Comparison of ENCODE assay signal across 9 mouse cellular contexts in genomic region chr7:27408379-27409176, GRCm38 (mm10). TPM values are rescaled to one million over a fixed set of nuclear protein-coding genes. Genes with fewer than 3 reads are reported as not detected.
DNase-seq lines count a peak whose midpoint lies in the region; ATAC-seq and TF ChIP-seq lines count a peak whose summit lies in the region.
"Had no signal": no experiment of that assay in that cellular context is flagged by ENCODE, and none has a peak within 500 bp of the region (broad histone marks: within the 10 kb centered on the region; RNA-seq: fewer than 3 reads in every experiment).

No protein-coding gene starts in this region.

- H3K4me3 ChIP-seq in embryonic facial prominence, embryonic 12.5 days, result peak overlapping the region; percentile 41
- H3K4me3 ChIP-seq in heart, adult 2 months, result peak overlapping the region; percentile 31
- peak overlapping the region; percentile 48 for H3K4me3 ChIP-seq in limb, embryonic 15.5 days
- peak overlapping the region; percentile 34 for H3K4me3 ChIP-seq in midbrain, embryonic 15.5 days

- TF ChIP-seq CTCF in heart, adult 2 months (IDR thresholded peaks at IDR 0.05), result peak; percentile 87

- no peaks in the 10 kb centered on the region for H3K79me2 ChIP-seq in heart, adult 2 months (replicated peaks; ENCODE audit: control insufficient read depth, insufficient read depth, low read length)

- TF ChIP-seq POLR2A in heart, adult 2 months (IDR thresholded peaks at IDR 0.05; ENCODE audit: insufficient read depth, low read depth, low read length), result no peak

- H3K4me1 ChIP-seq in embryonic facial prominence, embryonic 12.5 days, result peaks cover 8% of the 10 kb centered on the region; the same call in 1 of the 2 replicates
- no peaks in the 10 kb centered on the region for H3K4me1 ChIP-seq in heart, adult 2 months (ENCODE audit: control insufficient read depth, insufficient read depth, low read length)
- peaks cover 23% of the 10 kb centered on the region for H3K4me1 ChIP-seq in limb, embryonic 15.5 days
- peaks cover 14% of the 10 kb centered on the region for H3K4me1 ChIP-seq in midbrain, embryonic 15.5 days

- peaks cover 65% of the 10 kb centered on the region for H3K27me3 ChIP-seq in embryonic facial prominence, embryonic 12.5 days
- peaks cover 6% of the 10 kb centered on the region; the same call in 1 of the 2 replicates for H3K27me3 ChIP-seq in heart, adult 2 months (ENCODE audit: control insufficient read depth, insufficient read depth, low read length)
- peaks cover 70% of the 10 kb centered on the region for H3K27me3 ChIP-seq in limb, embryonic 15.5 days
- peaks cover 65% of the 10 kb centered on the region for H3K27me3 ChIP-seq in midbrain, embryonic 15.5 days (replicated peaks)

- peak; percentile 56 to 61 for DNase-seq in left cerebral cortex, adult 18-20 months (ENCODE audit: low spot score in 2 of 2)
- DNase-seq in left cerebral cortex, adult 11 months (ENCODE audit: low spot score), result no peak
- peak; percentile 72 to 80 for DNase-seq in heart, adult 2 months
- peak; percentile 61 for DNase-seq in kidney, adult 11 months
- DNase-seq in spleen, postnatal 14 days (ENCODE audit: low spot score in 2 of 2), result peak; percentile 44 to 57

- WGBS in embryonic facial prominence, embryonic 12.5 days, result under 1% methylated on average over 86 of the region's 96 CpGs
- WGBS in heart, adult 2 months, result under 1% methylated on average over 96 of the region's 96 CpGs
- under 1% methylated on average over 89 of the region's 96 CpGs for WGBS in limb, embryonic 15.5 days
- 3% methylated on average over 94 of the region's 96 CpGs for WGBS in midbrain, embryonic 15.5 days

- intact Hi-C loops in heart, adult 2 months (cut with DNase I), result loop anchor here (5.0 kb wide), 2 partner anchors 39 to 119 kb away; partner anchors contain the start of genes Blvrb and Sptbn4

- peak overlapping the region; percentile 7; the same call in 1 of the 2 replicates for H3K9ac ChIP-seq in embryonic facial prominence, embryonic 12.5 days
- no peak overlapping the region for H3K9ac ChIP-seq in heart, adult 2 months (ENCODE audit: low read depth, low read length)
- no peak overlapping the region for H3K9ac ChIP-seq in limb, embryonic 15.5 days
- 0 out of 2 replicates have a peak overlapping the region, but pooled peaks have one; percentile 10 for H3K9ac ChIP-seq in midbrain, embryonic 15.5 days

- no peak overlapping the region for H3K27ac ChIP-seq in embryonic facial prominence, embryonic 12.5 days
- no peak overlapping the region for H3K27ac ChIP-seq in heart, adult 2 months
- H3K27ac ChIP-seq in limb, embryonic 15.5 days, result no peak overlapping the region
- H3K27ac ChIP-seq in midbrain, embryonic 15.5 days, result no peak overlapping the region

- ATAC-seq in embryonic facial prominence, embryonic 12.5 days (ENCODE audit: insufficient number of reproducible peaks, insufficient read depth, low FRiP score, low TSS enrichment), result peak; percentile 75
- 0 out of 2 replicates have a peak, but pooled peaks have one; percentile 46 for ATAC-seq in limb, embryonic 15.5 days (ENCODE audit: insufficient number of reproducible peaks, low FRiP score, low TSS enrichment, low read depth)
- ATAC-seq in midbrain, embryonic 15.5 days (replicated peaks), result peak; percentile 57

- H3K9me3 ChIP-seq in embryonic facial prominence, embryonic 12.5 days, result peaks cover 9% of the 10 kb centered on the region; the same call in 1 of the 2 replicates
- 0 out of 2 replicates have a peak, but pooled peaks cover 4% of the 10 kb centered on the region for H3K9me3 ChIP-seq in limb, embryonic 15.5 days
- no peaks in the 10 kb centered on the region for H3K9me3 ChIP-seq in midbrain, embryonic 15.5 days

- peak overlapping the region; percentile 64 for H3K4me2 ChIP-seq in embryonic facial prominence, embryonic 12.5 days (replicated peaks)
- peak overlapping the region; percentile 88 for H3K4me2 ChIP-seq in limb, embryonic 15.5 days
- peak overlapping the region; percentile 55 for H3K4me2 ChIP-seq in midbrain, embryonic 15.5 days

- H3K36me3 ChIP-seq in embryonic facial prominence, embryonic 12.5 days, result no peaks in the 10 kb centered on the region
- no peaks in the 10 kb centered on the region for H3K36me3 ChIP-seq in heart, adult 2 months (ENCODE audit: control insufficient read depth, insufficient read depth, low read length)
- H3K36me3 ChIP-seq in limb, embryonic 15.5 days, result no peaks in the 10 kb centered on the region
- H3K36me3 ChIP-seq in midbrain, embryonic 15.5 days (replicated peaks), result 0 out of 2 replicates have a peak, but pooled peaks cover 10% of the 10 kb centered on the region

- TF ChIP-seq EP300 in heart, adult 2 months (IDR thresholded peaks at IDR 0.05; ENCODE audit: insufficient read depth, low read depth, low read length), result no peak

RNA-seq across cellular contexts. Expression of gene Sptbn4, which starts 38.9 kb away (rescaled TPM):
- 100 to 1,000 TPM; 139 to 142 TPM for total RNA-seq in left cerebral cortex, adult 18-20 months (2021)
- 0.27 and 0.51 TPM in 2 replicates for polyA plus RNA-seq in embryonic facial prominence, embryonic 12.5 days (2016; fragmentation: Nextera tagmentation; extraction: Ambion mirVana)
- under 1 TPM; 0.18 to 0.20 TPM for total RNA-seq in heart, adult 2 months (2021)
- 0.23 and 0.44 TPM in 2 replicates for polyA plus RNA-seq in heart, adult 2 months (2012; rRNA removed)
- polyA plus RNA-seq in limb, embryonic 15.5 days (2015; fragmentation: Nextera tagmentation; extraction: Ambion mirVana), result 0.14 and 0.23 TPM in 2 replicates
- polyA plus RNA-seq in midbrain, embryonic 15.5 days (2015; fragmentation: Nextera tagmentation; extraction: Ambion mirVana), result 4.0 and 4.4 TPM in 2 replicates
- total RNA-seq: neutrophil, adult 5-6 weeks had no signal

RNA-seq across cellular contexts. Expression of gene Blvrb, which starts 39.2 kb away (rescaled TPM):
- 10 to 100 TPM; 20.8 to 21.3 TPM for total RNA-seq in left cerebral cortex, adult 18-20 months (2021)
- polyA plus RNA-seq in embryonic facial prominence, embryonic 12.5 days (2016; fragmentation: Nextera tagmentation; extraction: Ambion mirVana), result 34.5 and 36.8 TPM in 2 replicates
- total RNA-seq in heart, adult 2 months (2021), result 10 to 100 TPM; 29.9 to 31.7 TPM
- 41.7 and 46.2 TPM in 2 replicates for polyA plus RNA-seq in heart, adult 2 months (2012; rRNA removed)
- polyA plus RNA-seq in limb, embryonic 15.5 days (2015; fragmentation: Nextera tagmentation; extraction: Ambion mirVana), result 57.5 and 59.8 TPM in 2 replicates
- 17.9 and 19.5 TPM in 2 replicates for polyA plus RNA-seq in midbrain, embryonic 15.5 days (2015; fragmentation: Nextera tagmentation; extraction: Ambion mirVana)

RNA-seq across cellular contexts. Expression of gene Gm20479, which starts 51.4 kb away (rescaled TPM):
- not detected for total RNA-seq in left cerebral cortex, adult 18-20 months (2021)
- polyA plus RNA-seq in embryonic facial prominence, embryonic 12.5 days (2016; fragmentation: Nextera tagmentation; extraction: Ambion mirVana), result 0.58 and 0.94 TPM in 2 replicates
- total RNA-seq in heart, adult 2 months (2021), result under 1 TPM in 1 of 2 experiments, not detected in 1; 0.52 TPM
- not detected in 2 replicates for polyA plus RNA-seq in heart, adult 2 months (2012; rRNA removed)
- polyA plus RNA-seq in limb, embryonic 15.5 days (2015; fragmentation: Nextera tagmentation; extraction: Ambion mirVana), result 0.31 and 0.67 TPM in 2 replicates
- not detected in 2 replicates for polyA plus RNA-seq in midbrain, embryonic 15.5 days (2015; fragmentation: Nextera tagmentation; extraction: Ambion mirVana)
- total RNA-seq: neutrophil, adult 5-6 weeks had no signal

RNA-seq across cellular contexts. Expression of gene Shkbp1, which starts 52.8 kb away (rescaled TPM):
- 10 to 100 TPM; 27.9 to 33.2 TPM for total RNA-seq in left cerebral cortex, adult 18-20 months (2021)
- 75.8 and 83.2 TPM in 2 replicates for polyA plus RNA-seq in embryonic facial prominence, embryonic 12.5 days (2016; fragmentation: Nextera tagmentation; extraction: Ambion mirVana)
- 1 to 10 TPM; 4.6 to 7.1 TPM for total RNA-seq in heart, adult 2 months (2021)
- 17.3 and 20.2 TPM in 2 replicates for polyA plus RNA-seq in heart, adult 2 months (2012; rRNA removed)
- 33.6 and 36.4 TPM in 2 replicates for polyA plus RNA-seq in limb, embryonic 15.5 days (2015; fragmentation: Nextera tagmentation; extraction: Ambion mirVana)
- 63.9 and 64.7 TPM in 2 replicates for polyA plus RNA-seq in midbrain, embryonic 15.5 days (2015; fragmentation: Nextera tagmentation; extraction: Ambion mirVana)

Comparison
In these comparisons a context has a peak if more than half of its experiments do, and no peak if none do; other contexts are left out.
1. H3K9ac ChIP-seq: peak in embryonic facial prominence, embryonic 12.5 days (single experiment) and midbrain, embryonic 15.5 days (single experiment); none in heart, adult 2 months (single experiment) and limb, embryonic 15.5 days (single experiment).
2. Peak in every context shown above with its lines, with median percentiles within 50 percentile points of each other: ATAC-seq, H3K4me2 ChIP-seq and H3K4me3 ChIP-seq.